Mouse (Mus musculus) C2C12 (cell line): ENCODE measurements around the gene Traf2. TPM values are rescaled to one million over a fixed set of nuclear protein-coding genes. Genes with fewer than 3 reads are reported as not detected.

Experiments
- H3K27me3 ChIP-seq: one replicate; pipeline ENCODE4 v1.6.1; 2011; ENCODE audit not compliant: control insufficient read depth, insufficient read depth, insufficient read length
- H3K36me3 ChIP-seq: one replicate; pipeline ENCODE4 v1.6.1; 2011; ENCODE audit not compliant: control insufficient read depth, insufficient read depth
- H3K4me3 ChIP-seq: one replicate; pipeline ENCODE4 v1.5.1; 2011; ENCODE audit warnings: mild to moderate bottlenecking, control low read depth; ENCODE audit not compliant: poor library complexity, insufficient read depth, severe bottlenecking
- H3K79me2 ChIP-seq: one replicate; pipeline ENCODE4 v1.6.1; 2011; ENCODE audit not compliant: control insufficient read depth, insufficient read depth
- H3K79me3 ChIP-seq: one replicate; pipeline ENCODE4 v1.6.1; 2011; ENCODE audit warnings: low read depth, control low read depth
- H3ac ChIP-seq: one replicate; pipeline ENCODE3; 2011; ENCODE audit warnings: low read depth; ENCODE audit not compliant: control insufficient read depth, insufficient read length
- CEBPB ChIP-seq: IDR thresholded peaks from one replicate; pipeline ENCODE4 v1.6.1; 2011; ENCODE audit warnings: low read depth, mild to moderate bottlenecking, control low read depth, moderate library complexity
- CTCF ChIP-seq: IDR thresholded peaks from one replicate; pipeline ENCODE4 v1.5.1; 2011; ENCODE audit not compliant: control insufficient read depth, insufficient read depth, insufficient read length
- FOSL1 ChIP-seq: IDR thresholded peaks from one replicate; pipeline ENCODE4 v1.8.0; 2011; ENCODE audit warnings: mild to moderate bottlenecking, low read length; ENCODE audit not compliant: poor library complexity, insufficient read depth, severe bottlenecking
- MAX ChIP-seq: IDR thresholded peaks from one replicate; pipeline ENCODE4 v1.6.1; 2011; ENCODE audit warnings: mild to moderate bottlenecking, control low read depth
- MYOD1 ChIP-seq: IDR thresholded peaks from one replicate; pipeline ENCODE4 v1.6.1; 2011; ENCODE audit warnings: low read depth; ENCODE audit not compliant: control insufficient read depth, insufficient read length
- MYOG ChIP-seq: IDR thresholded peaks from one replicate; pipeline ENCODE4 v1.6.1; 2011; ENCODE audit not compliant: control insufficient read depth, insufficient read length; ENCODE audit errors: extremely low read depth
- USF1 ChIP-seq: IDR thresholded peaks from one replicate; pipeline ENCODE4 v1.6.1; 2011; ENCODE audit warnings: low read depth, mild to moderate bottlenecking, control low read depth, moderate library complexity
- polyA plus RNA-seq: library from polyadenylated mRNA; unstranded; fragments of >200 nt; fragmentation: generic; extraction: Trizol; gene quantifications from one replicate; pipeline ENCODE4 v1.2.1, GENCODE M21; 2012; ENCODE audit warnings: missing spikeins

Traf2 gene
- polyA plus RNA-seq, 1 experiment, result 28.8 TPM

DNA sequence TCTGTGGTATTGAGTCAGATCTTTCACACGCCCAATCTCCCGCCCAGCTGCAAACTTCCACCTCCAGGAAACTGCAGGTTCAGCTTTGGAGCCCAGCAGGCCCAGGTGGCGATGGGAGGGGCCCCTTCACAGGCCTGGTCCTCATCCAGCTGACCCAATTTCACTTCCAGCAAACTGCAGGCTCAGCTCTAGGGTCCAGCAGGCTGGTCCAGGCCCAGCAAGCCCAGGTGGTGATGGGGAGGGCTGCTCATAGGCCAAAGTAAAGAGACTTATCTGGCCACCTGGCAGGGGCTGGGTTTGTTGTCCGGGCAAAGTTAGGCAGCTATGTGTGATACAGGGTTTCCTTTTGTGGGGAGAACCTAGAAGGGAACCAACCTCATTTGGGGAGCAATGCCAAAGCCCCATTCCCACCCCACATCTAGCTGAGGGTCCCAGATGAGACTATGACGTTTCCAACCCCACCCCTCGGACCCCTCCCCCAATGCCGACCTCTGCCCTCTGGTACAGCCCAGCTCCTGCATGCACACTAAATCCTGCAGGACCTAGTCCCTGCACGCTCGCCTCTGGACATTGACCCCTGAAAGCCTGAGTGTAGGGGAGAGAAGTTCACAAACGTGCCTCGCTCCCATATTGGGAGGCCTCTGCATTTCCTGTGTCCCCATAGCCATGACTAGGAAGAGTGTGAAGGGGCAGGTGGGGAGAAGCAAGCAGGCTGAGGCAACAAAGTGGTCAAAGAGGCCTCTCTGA is 61.7 kb downstream of the Traf2 start:
- Histone ChIP-seq H3K79me3 (no peaks in the 10 kb centered on the region), H3ac (no peak overlapping the region)
- no peak for TF ChIP-seq CEBPB
- no peak for TF ChIP-seq MAX
- no peak for TF ChIP-seq MYOD1
- TF ChIP-seq MYOG, result no peak
- no peak for TF ChIP-seq CTCF
- TF ChIP-seq USF1, result no peak
- TF ChIP-seq FOSL1, result no peak

DNA sequence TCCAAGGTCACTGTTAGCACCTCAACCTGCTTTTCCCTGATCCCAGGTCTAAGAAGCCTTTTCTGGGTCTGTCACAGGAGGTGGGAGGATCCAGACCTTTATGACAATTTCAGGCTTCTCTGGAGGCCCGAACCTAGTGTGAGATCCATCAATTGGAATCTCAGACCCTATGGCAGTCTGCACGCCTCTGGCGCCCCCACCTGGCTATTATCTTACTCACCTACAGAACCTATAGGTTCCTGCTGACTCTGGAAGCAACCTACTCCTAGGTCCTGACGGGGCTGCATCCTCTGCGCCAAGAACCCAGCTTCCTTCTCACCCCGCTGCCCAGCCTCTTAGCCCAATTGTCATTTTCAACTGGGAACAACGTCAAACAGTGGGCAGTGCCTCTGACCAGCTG is 63.8 kb downstream of the Traf2 start:
- Histone ChIP-seq H3K27me3 (peaks cover 36% of the 10 kb centered on the region), H3K36me3 (no peaks in the 10 kb centered on the region), H3K79me3 (no peaks in the 10 kb centered on the region), H3K4me3 (no peak overlapping the region), H3K79me2 (no peaks in the 10 kb centered on the region), H3ac (no peak overlapping the region)
- TF ChIP-seq MYOD1 (no peak), MYOG (no peak), MAX (no peak), USF1 (no peak), FOSL1 (no peak), CEBPB (no peak), CTCF (no peak)

More for the DNA sequence above, 61.7 kb downstream of the Traf2 start:
- no peaks in the 10 kb centered on the region for H3K79me2 ChIP-seq
- no peaks in the 10 kb centered on the region for H3K36me3 ChIP-seq
- no peak overlapping the region for H3K4me3 ChIP-seq
- H3K27me3 ChIP-seq, result peaks cover 33% of the 10 kb centered on the region

DNA sequence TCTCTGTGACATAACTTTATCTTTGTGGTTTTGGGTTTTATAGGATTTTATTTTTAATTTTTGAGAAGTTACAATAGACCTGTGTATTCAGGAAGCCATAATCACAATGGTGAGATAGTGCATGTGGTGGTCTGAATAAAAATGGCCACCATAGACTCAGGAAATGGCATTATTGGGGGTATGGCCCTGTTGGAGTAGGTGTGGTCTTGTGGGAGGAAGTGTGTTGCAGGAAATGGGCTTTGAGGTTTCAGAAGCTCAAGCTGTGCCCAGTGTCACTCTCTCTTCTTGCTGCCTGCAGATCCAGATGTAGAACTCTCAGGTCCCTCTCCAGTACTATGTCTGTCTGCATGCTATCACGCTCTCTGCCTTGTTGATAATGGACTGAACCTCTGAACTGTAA is 66.2 kb downstream of the Traf2 start:
- Histone ChIP-seq H3K36me3 (no peaks in the 10 kb centered on the region), H3K79me2 (no peaks in the 10 kb centered on the region), H3ac (no peak overlapping the region), H3K4me3 (no peak overlapping the region), H3K27me3 (peaks cover 39% of the 10 kb centered on the region), H3K79me3 (no peaks in the 10 kb centered on the region)
- TF ChIP-seq MAX (no peak), FOSL1 (no peak), USF1 (no peak), MYOD1 (no peak), MYOG (no peak), CTCF (no peak), CEBPB (no peak)

DNA sequence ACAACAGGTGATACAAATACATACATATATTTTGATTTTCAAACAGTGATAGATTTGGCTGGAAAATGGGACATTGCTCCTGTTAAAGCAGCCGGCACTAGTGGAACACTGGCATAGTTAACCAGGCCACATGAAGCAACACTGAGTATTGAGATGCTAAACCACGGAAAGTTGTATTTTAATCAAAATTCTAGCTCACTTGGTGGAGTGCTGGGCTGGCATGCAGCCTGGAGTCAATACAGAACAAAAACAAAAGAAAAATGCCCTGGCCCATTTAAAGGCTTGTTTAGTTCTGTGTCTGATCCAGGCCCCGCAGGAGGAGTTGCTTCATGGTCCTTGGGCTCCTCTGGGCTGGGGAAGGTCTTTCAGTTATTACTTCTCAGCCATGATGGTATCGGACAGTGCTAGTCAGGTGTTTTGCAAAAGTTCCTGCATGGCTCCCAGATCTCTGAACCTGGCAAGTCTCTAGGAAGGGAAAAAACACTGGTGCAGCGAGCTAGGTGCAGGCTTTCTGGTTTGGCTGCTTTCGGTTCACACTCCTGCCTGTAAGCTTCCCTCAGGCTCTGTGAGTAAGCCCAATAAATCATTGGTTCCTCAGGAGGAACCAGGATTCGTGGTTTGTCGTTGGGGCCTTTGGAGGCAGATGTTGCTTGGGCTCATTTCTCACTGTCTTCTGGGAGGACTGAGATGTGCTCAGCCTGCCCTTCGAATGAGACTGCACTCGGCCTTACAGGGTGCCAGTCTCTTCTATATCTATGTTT is 67.0 kb downstream of the Traf2 start:
- Histone ChIP-seq H3ac (no peak overlapping the region), H3K27me3 (peaks cover 39% of the 10 kb centered on the region), H3K36me3 (no peaks in the 10 kb centered on the region), H3K4me3 (no peak overlapping the region), H3K79me3 (no peaks in the 10 kb centered on the region), H3K79me2 (no peaks in the 10 kb centered on the region)
- TF ChIP-seq USF1 (no peak), FOSL1 (no peak), CEBPB (no peak), CTCF (no peak), MAX (no peak)

DNA sequence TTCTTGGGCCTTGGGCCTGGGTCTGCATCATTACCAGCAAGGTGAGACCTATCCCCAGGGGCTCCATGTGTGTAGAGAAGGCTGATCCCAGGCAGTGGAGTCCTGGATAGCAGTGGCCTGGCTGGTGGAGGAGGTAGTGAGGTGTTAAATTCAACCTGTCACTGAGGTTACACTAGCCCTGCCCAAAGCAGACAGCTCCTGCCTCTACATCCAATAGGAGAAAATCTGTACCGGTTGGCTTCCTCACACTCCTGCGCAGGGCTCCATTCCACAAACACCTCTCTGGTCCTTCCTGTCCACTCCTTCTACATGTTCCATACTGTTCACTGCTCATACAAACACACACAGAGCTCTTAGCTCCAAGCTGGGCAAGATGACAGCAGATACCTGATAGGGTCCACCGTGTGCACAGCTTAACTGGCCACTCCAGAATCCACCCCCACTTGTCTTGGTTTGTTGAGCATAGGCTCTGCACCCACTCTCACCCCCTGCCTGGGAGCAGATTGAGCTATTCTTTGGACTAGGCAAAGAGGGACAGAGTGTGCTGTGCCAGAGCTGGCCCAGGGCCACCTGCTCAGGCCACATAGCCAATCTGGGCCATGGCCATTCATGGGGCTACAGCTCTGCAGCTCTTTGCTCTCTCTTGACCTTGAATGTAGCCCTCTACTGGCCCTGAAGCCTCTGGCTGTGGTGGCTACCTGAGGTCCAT is 68.6 kb downstream of the Traf2 start:
- Histone ChIP-seq H3K79me2 (no peaks in the 10 kb centered on the region), H3K27me3 (peaks cover 28% of the 10 kb centered on the region), H3K4me3 (no peak overlapping the region), H3K36me3 (no peaks in the 10 kb centered on the region), H3ac (no peak overlapping the region), H3K79me3 (no peaks in the 10 kb centered on the region)
- TF ChIP-seq MYOD1 (no peak), MYOG (no peak), CTCF (no peak)
